Mouse (Mus musculus): ENCODE results near the gene Slc38a9.

GRCm38 (mm10) chr13:112673899-112674447 lies 13.4 kb downstream of the Slc38a9 start:
- no peak for TF ChIP-seq POLR2A (IDR thresholded peaks at IDR 0.05; ENCODE audit: control insufficient read depth, extremely low read depth, insufficient read depth, low read length, poor library complexity)
- TF ChIP-seq CTCF (IDR thresholded peaks at IDR 0.05; ENCODE audit: borderline replicate concordance, control insufficient read depth, extremely low read depth, insufficient read depth, low read length, poor library complexity), result no peak
